Mouse (Mus musculus): ENCODE measurements around the gene Bbox1. TPM values are rescaled to one million over a fixed set of nuclear protein-coding genes. Genes with fewer than 3 reads are reported as not detected.

The Bbox1 gene
- polyA plus RNA-seq, 1 experiment from 2014 or later = 0.46 TPM

GRCm38 (mm10) chr2:110222793-110223192 is 91.6 kb downstream of the Bbox1 start:
- H3K4me1 ChIP-seq (ENCODE audit: control insufficient read depth, insufficient read depth, low read length) = no peaks in the 10 kb centered on the region; the same call in 1 of the 2 replicates
- 55% methylated on average over 2 of the region's 2 CpGs for WGBS

GRCm38 (mm10) chr2:110220492-110220891 is 93.9 kb downstream of the Bbox1 start:
- 46% methylated on average over 1 of the region's 1 CpGs for WGBS
- peak; percentile 56; the same call in 1 of the 2 replicates for ATAC-seq (ENCODE audit: insufficient read depth, low FRiP score)
- no peaks in the 10 kb centered on the region for H3K27me3 ChIP-seq (ENCODE audit: control insufficient read depth, insufficient read depth, low read length)

More at GRCm38 (mm10) chr2:110222793-110223192, 91.6 kb downstream of the Bbox1 start:
- Histone ChIP-seq H3K9ac (ENCODE audit: low read length) (no peak overlapping the region), H3K27ac (ENCODE audit: low read length) (no peak overlapping the region), H3K4me2 (ENCODE audit: low read depth, low read length) (no peak overlapping the region), H3K4me3 (replicated peaks; ENCODE audit: low read length) (no peak overlapping the region), H3K27me3 (ENCODE audit: control insufficient read depth, insufficient read depth, low read length) (no peaks in the 10 kb centered on the region), H3K9me3 (replicated peaks; ENCODE audit: control insufficient read depth, low read length) (no peaks in the 10 kb centered on the region), H3K36me3 (ENCODE audit: control insufficient read depth, insufficient read depth, low read length) (no peaks in the 10 kb centered on the region)
- ATAC-seq (ENCODE audit: insufficient read depth, low FRiP score) = no peak

GRCm38 (mm10) chr2:110215685-110216058 is 98.7 kb downstream of the Bbox1 start:
- no peaks in the 10 kb centered on the region for H3K27me3 ChIP-seq (ENCODE audit: control insufficient read depth, insufficient read depth, low read length)
- H3K9ac ChIP-seq (ENCODE audit: low read length) = no peak overlapping the region
- H3K27ac ChIP-seq (ENCODE audit: low read length) = peak overlapping the region; percentile 9; the same call in 1 of the 2 replicates
- H3K4me1 ChIP-seq (ENCODE audit: control insufficient read depth, insufficient read depth, low read length) = peaks cover 16% of the 10 kb centered on the region
- ATAC-seq (ENCODE audit: insufficient read depth, low FRiP score) = no peak
- H3K4me3 ChIP-seq (replicated peaks; ENCODE audit: low read length) = no peak overlapping the region
- no peak overlapping the region for H3K4me2 ChIP-seq (ENCODE audit: low read depth, low read length)
- H3K9me3 ChIP-seq (replicated peaks; ENCODE audit: control insufficient read depth, low read length) = no peaks in the 10 kb centered on the region
- WGBS = 31% methylated on average over 3 of the region's 3 CpGs
- no peaks in the 10 kb centered on the region for H3K36me3 ChIP-seq (ENCODE audit: control insufficient read depth, insufficient read depth, low read length)

More at GRCm38 (mm10) chr2:110220492-110220891, 93.9 kb downstream of the Bbox1 start:
- Histone ChIP-seq H3K36me3 (ENCODE audit: control insufficient read depth, insufficient read depth, low read length) (no peaks in the 10 kb centered on the region), H3K4me1 (ENCODE audit: control insufficient read depth, insufficient read depth, low read length) (no peaks in the 10 kb centered on the region), H3K4me3 (replicated peaks; ENCODE audit: low read length) (no peak overlapping the region), H3K9me3 (replicated peaks; ENCODE audit: control insufficient read depth, low read length) (no peaks in the 10 kb centered on the region), H3K27ac (ENCODE audit: low read length) (no peak overlapping the region), H3K4me2 (ENCODE audit: low read depth, low read length) (no peak overlapping the region), H3K9ac (ENCODE audit: low read length) (no peak overlapping the region)

- H3K36me3 ChIP-seq (ENCODE audit: control insufficient read depth, insufficient read depth, low read length) = no peaks in the 10 kb centered on the region
- no peaks in the 10 kb centered on the region for H3K9me3 ChIP-seq (replicated peaks; ENCODE audit: control insufficient read depth, low read length)
- H3K27me3 ChIP-seq (ENCODE audit: control insufficient read depth, insufficient read depth, low read length) = no peaks in the 10 kb centered on the region
- H3K4me1 ChIP-seq (ENCODE audit: control insufficient read depth, insufficient read depth, low read length) = peaks cover 20% of the 10 kb centered on the region
- ATAC-seq (ENCODE audit: insufficient read depth, low FRiP score) = no peak
- WGBS = 33% methylated on average over 9 of the region's 9 CpGs
- H3K27ac ChIP-seq (ENCODE audit: low read length) = 0 out of 2 replicates have a peak overlapping the region, but pooled peaks have one; percentile 13
- H3K9ac ChIP-seq (ENCODE audit: low read length) = no peak overlapping the region
- H3K4me2 ChIP-seq (ENCODE audit: low read depth, low read length) = no peak overlapping the region
- H3K4me3 ChIP-seq (replicated peaks; ENCODE audit: low read length) = no peak overlapping the region
Measured at GRCm38 (mm10) chr2:110214991-110215684, 99.2 kb downstream of the Bbox1 start.

DNA sequence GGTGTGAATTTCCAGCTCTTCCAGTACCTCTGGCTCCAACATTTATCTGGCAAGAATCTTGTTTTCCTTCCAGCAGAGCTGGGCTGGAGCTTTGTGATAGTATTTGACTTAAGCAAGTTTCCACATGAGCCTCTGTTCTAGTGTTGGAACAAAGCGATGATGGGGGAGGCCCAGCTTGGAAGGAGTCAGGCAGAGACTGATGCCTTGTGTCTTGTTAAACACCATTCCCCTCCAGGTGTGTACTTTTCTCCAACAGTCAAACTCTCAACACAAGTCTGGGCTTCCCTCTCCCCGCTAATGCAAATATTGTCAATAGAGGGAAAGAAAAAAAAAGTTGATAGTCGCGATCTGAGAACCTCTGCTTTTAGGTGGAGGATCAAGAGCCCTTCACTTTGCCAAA is 100.1 kb downstream of the Bbox1 start:
- peak; percentile 68; the same call in 1 of the 2 replicates for ATAC-seq (ENCODE audit: insufficient read depth, low FRiP score)
- 45% methylated on average over 4 of the region's 4 CpGs for WGBS
- no peak overlapping the region for H3K4me3 ChIP-seq (replicated peaks; ENCODE audit: low read length)
- H3K9me3 ChIP-seq (replicated peaks; ENCODE audit: control insufficient read depth, low read length) = no peaks in the 10 kb centered on the region
- H3K27ac ChIP-seq (ENCODE audit: low read length) = peak overlapping the region; percentile 60; the same call in 1 of the 2 replicates
- no peaks in the 10 kb centered on the region for H3K36me3 ChIP-seq (ENCODE audit: control insufficient read depth, insufficient read depth, low read length)
- H3K4me1 ChIP-seq (ENCODE audit: control insufficient read depth, insufficient read depth, low read length) = peaks cover 20% of the 10 kb centered on the region
- H3K9ac ChIP-seq (ENCODE audit: low read length) = no peak overlapping the region
- no peak overlapping the region for H3K4me2 ChIP-seq (ENCODE audit: low read depth, low read length)
- H3K27me3 ChIP-seq (ENCODE audit: control insufficient read depth, insufficient read depth, low read length) = no peaks in the 10 kb centered on the region

Other genes starting within 250 kb of the Bbox1 start
- gene Fibin, start 48.6 kb upstream of the Bbox1 start, polyA plus RNA-seq (2015; fragmentation: Nextera tagmentation; extraction: Ambion mirVana) = 58.1 and 58.4 TPM in 2 replicates

All from stomach, embryonic 16.5 days (tissue).